Mouse (Mus musculus): Measurements from ENCODE around the gene Fbxl17. TPM values are rescaled to one million over a fixed set of nuclear protein-coding genes. Genes with fewer than 3 reads are reported as not detected.

Fbxl17 gene
- 36.9 TPM for polyA plus RNA-seq (2014; fragmentation: Illumina TruSeq; extraction: RNeasy Lipid Tissue Mini Kit (QIAGEN cat#74804); ENCODE audit: low read depth, low replicate concordance)

GRCm38 (mm10) chr17:63499636-63500155 lies at the start of gene Fbxl17:
Gene Fbxl17 (minus strand): TSS chr17:63500017.

